Mouse (Mus musculus): ENCODE data around the gene Islr2. TPM values are rescaled to one million over a fixed set of nuclear protein-coding genes. Genes with fewer than 3 reads are reported as not detected.

The Islr2 gene
- total and polyA plus RNA-seq, 3 experiments: not detected

DNA sequence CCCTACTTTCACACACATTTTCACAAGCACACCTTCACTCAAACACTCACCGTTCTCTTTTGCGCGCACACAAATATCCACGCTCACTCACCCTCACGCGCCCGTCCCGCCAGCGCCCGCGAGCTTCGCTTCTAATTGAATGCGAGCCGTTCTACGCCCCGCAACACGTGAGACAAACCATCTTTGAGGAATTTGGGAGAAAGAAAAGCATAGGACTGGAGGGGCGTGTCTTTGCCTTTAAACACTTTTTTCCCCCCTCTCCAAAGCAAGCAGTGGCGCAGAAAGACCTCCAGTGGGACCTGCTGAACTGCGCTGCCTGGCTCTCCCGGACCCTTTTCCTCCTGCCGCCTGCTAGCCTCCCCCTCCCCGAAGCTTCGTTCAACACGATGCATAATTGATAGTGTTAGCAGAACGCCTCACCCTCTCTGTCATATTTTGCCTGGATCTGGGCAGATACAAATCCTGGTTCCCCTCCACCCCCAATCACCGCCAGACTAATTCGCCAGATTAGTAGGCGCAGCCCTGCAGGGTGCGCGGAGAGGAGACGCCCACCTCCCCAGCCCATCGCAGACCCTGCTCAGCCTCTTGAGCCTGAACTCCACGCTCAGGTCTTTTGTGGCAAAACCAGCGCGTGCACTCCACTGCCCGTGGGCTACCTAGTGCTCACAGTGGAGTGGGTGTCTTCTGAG, 2.1 kb downstream of the Islr2 start:
- H3K27me3 ChIP-seq (replicated peaks): peaks cover 25% of the 10 kb centered on the region
- H3K4me3 ChIP-seq (replicated peaks in 1 of 3; ENCODE audit: low read depth in 2 of 3, low read length in 2 of 3, poor library complexity in 1 of 3): no peak overlapping the region
- in situ Hi-C loops (cut with MboI; ENCODE audit: low pct_ligation_motif_present, low pct_unique_long_range_greater_than_20kb, low sequenced_read_pairs): no loop called here

GRCm38 (mm10) chr9:58201091-58201842, 2.9 kb downstream of the Islr2 start:
- Histone ChIP-seq H3K27me3 (replicated peaks) (peaks cover 23% of the 10 kb centered on the region), H3K4me3 (replicated peaks in 1 of 3; ENCODE audit: low read depth in 2 of 3, low read length in 2 of 3, poor library complexity in 1 of 3) (no peak overlapping the region), H3K36me3 (replicated peaks in 1 of 2; ENCODE audit: control insufficient read depth in 1 of 2, insufficient read depth in 1 of 2, low read length in 1 of 2) (no peaks in the 10 kb centered on the region), H3K4me2 (ENCODE audit: insufficient read depth, low read depth, poor library complexity, severe bottlenecking) (no peak overlapping the region), H3K9ac (ENCODE audit: insufficient read depth, low read depth) (no peak overlapping the region), H3K79me2 (replicated peaks; ENCODE audit: control insufficient read depth, extremely low read depth, insufficient read depth, poor library complexity, severe bottlenecking) (no peaks in the 10 kb centered on the region), H3K27ac (ENCODE audit: insufficient read depth, low read depth) (no peak overlapping the region), H3K4me1 (ENCODE audit: control insufficient read depth in 1 of 2, insufficient read depth in 2 of 2) (peaks cover 2 to 3% of the 10 kb centered on the region in 2 experiments; a peak in 1 of 4 replicates), H3K9me3 (replicated peaks; ENCODE audit: low read length) (peaks cover 19% of the 10 kb centered on the region)
- dilution Hi-C loops (cut with MboI; ENCODE audit: extremely low pct_ligation_motif_present, extremely low pct_unique_long_range_greater_than_20kb, low sequenced_read_pairs): no loop called here
- no peak for DNase-seq (ENCODE audit: extremely low read depth)
- no peak for TF ChIP-seq USF1 (IDR thresholded peaks at IDR 0.05; ENCODE audit: low read depth, low read length)
- no peak for TF ChIP-seq PAX5 (IDR thresholded peaks at IDR 0.05; ENCODE audit: low read length)
- TF ChIP-seq MAFK (IDR thresholded peaks at IDR 0.05; ENCODE audit: insufficient replicate concordance, low read length): no peak
- no peak for TF ChIP-seq ZNF384 (IDR thresholded peaks at IDR 0.05; ENCODE audit: low read depth, low read length)
- TF ChIP-seq POLR2A (IDR thresholded peaks at IDR 0.05; ENCODE audit: low read depth, low read length): no peak
- no peak for TF ChIP-seq CHD1 (IDR thresholded peaks at IDR 0.05; ENCODE audit: low read depth, low read length)
- no peak for TF ChIP-seq NRF1 (IDR thresholded peaks at IDR 0.05; ENCODE audit: low read depth, low read length)
- in situ Hi-C loops (cut with MboI; ENCODE audit: low pct_ligation_motif_present, low pct_unique_long_range_greater_than_20kb, low sequenced_read_pairs): no loop called here

More for the DNA sequence above, 2.1 kb downstream of the Islr2 start:
- Histone ChIP-seq H3K9ac (ENCODE audit: insufficient read depth, low read depth) (no peak overlapping the region), H3K4me2 (ENCODE audit: insufficient read depth, low read depth, poor library complexity, severe bottlenecking) (no peak overlapping the region), H3K36me3 (replicated peaks in 1 of 2; ENCODE audit: control insufficient read depth in 1 of 2, insufficient read depth in 1 of 2, low read length in 1 of 2) (no peaks in the 10 kb centered on the region), H3K4me1 (ENCODE audit: control insufficient read depth in 1 of 2, insufficient read depth in 2 of 2) (peaks cover 2 to 3% of the 10 kb centered on the region in 2 experiments; a peak in 1 of 4 replicates), H3K79me2 (replicated peaks; ENCODE audit: control insufficient read depth, extremely low read depth, insufficient read depth, poor library complexity, severe bottlenecking) (no peaks in the 10 kb centered on the region), H3K27ac (ENCODE audit: insufficient read depth, low read depth) (no peak overlapping the region), H3K9me3 (replicated peaks; ENCODE audit: low read length) (peaks cover 19% of the 10 kb centered on the region)
- DNase-seq (ENCODE audit: extremely low read depth): no peak
- dilution Hi-C loops (cut with MboI; ENCODE audit: extremely low pct_ligation_motif_present, extremely low pct_unique_long_range_greater_than_20kb, low sequenced_read_pairs): no loop called here
- no peak for TF ChIP-seq E2F4 (IDR thresholded peaks at IDR 0.05; ENCODE audit: insufficient replicate concordance, low read depth, low read length)

GRCm38 (mm10) chr9:58200270-58201090, 3.6 kb downstream of the Islr2 start:
- H3K4me2 ChIP-seq (ENCODE audit: insufficient read depth, low read depth, poor library complexity, severe bottlenecking): no peak overlapping the region
- no peak for DNase-seq (ENCODE audit: extremely low read depth)
- H3K4me1 ChIP-seq (ENCODE audit: control insufficient read depth in 1 of 2, insufficient read depth in 2 of 2): peaks cover 2 to 3% of the 10 kb centered on the region in 2 experiments; a peak in 2 of 4 replicates
- no peak overlapping the region for H3K9ac ChIP-seq (ENCODE audit: insufficient read depth, low read depth)
- TF ChIP-seq IRF4 (IDR thresholded peaks at IDR 0.05; ENCODE audit: low read depth, low read length) (no peak), USF2 (conservative IDR thresholded peaks at IDR 0.05; ENCODE audit: low read depth, low read length) (no peak), MXI1 (IDR thresholded peaks at IDR 0.05; ENCODE audit: low read depth, low read length) (no peak), MYC (IDR thresholded peaks at IDR 0.05; ENCODE audit: low read depth, low read length) (no peak), ZNF384 (IDR thresholded peaks at IDR 0.05; ENCODE audit: low read depth, low read length) (no peak), ETS1 (conservative IDR thresholded peaks at IDR 0.05; ENCODE audit: low read depth, low read length) (no peak), TBP (conservative IDR thresholded peaks at IDR 0.05; ENCODE audit: low read depth, low read length) (no peak), GABPA (IDR thresholded peaks at IDR 0.05; ENCODE audit: insufficient replicate concordance, low read depth, low read length) (no peak), ELF1 (IDR thresholded peaks at IDR 0.05; ENCODE audit: low read depth, low read length) (no peak), CHD2 (IDR thresholded peaks at IDR 0.05; ENCODE audit: low read length) (no peak), JUND (conservative IDR thresholded peaks at IDR 0.05; ENCODE audit: low read depth, low read length) (no peak), JUN (IDR thresholded peaks at IDR 0.05; ENCODE audit: insufficient read depth, low read depth, low read length) (no peak), HCFC1 (IDR thresholded peaks at IDR 0.05; ENCODE audit: low read depth, low read length) (no peak)
- H3K27me3 ChIP-seq (replicated peaks): peaks cover 23% of the 10 kb centered on the region
- in situ Hi-C loops (cut with MboI; ENCODE audit: low pct_ligation_motif_present, low pct_unique_long_range_greater_than_20kb, low sequenced_read_pairs) (no loop called here), dilution Hi-C loops (cut with MboI; ENCODE audit: extremely low pct_ligation_motif_present, extremely low pct_unique_long_range_greater_than_20kb, low sequenced_read_pairs) (no loop called here)
- H3K36me3 ChIP-seq (replicated peaks in 1 of 2; ENCODE audit: control insufficient read depth in 1 of 2, insufficient read depth in 1 of 2, low read length in 1 of 2): no peaks in the 10 kb centered on the region
- no peak overlapping the region for H3K4me3 ChIP-seq (replicated peaks in 1 of 3; ENCODE audit: low read depth in 2 of 3, low read length in 2 of 3, poor library complexity in 1 of 3)
- H3K27ac ChIP-seq (ENCODE audit: insufficient read depth, low read depth): no peak overlapping the region
- H3K79me2 ChIP-seq (replicated peaks; ENCODE audit: control insufficient read depth, extremely low read depth, insufficient read depth, poor library complexity, severe bottlenecking): no peaks in the 10 kb centered on the region
- H3K9me3 ChIP-seq (replicated peaks; ENCODE audit: low read length): peaks cover 19% of the 10 kb centered on the region

Data from CH12.LX (cell line).